In genomic region chr13:52539461-52539860, GRCm38 (mm10) we compare ENCODE assay signal across 19 mouse cellular contexts. TPM values are rescaled to one million over a fixed set of nuclear protein-coding genes. Genes with fewer than 3 reads are reported as not detected.
DNase-seq lines count a peak whose midpoint lies in the region; ATAC-seq and TF ChIP-seq lines count a peak whose summit lies in the region.
"Had no signal": no experiment of that assay in that cellular context is flagged by ENCODE, and none has a peak within 500 bp of the region (broad histone marks: within the 10 kb centered on the region; RNA-seq: fewer than 3 reads in every experiment).

No protein-coding gene starts in this region.

- no peak overlapping the region for H3K4me2 ChIP-seq in midbrain, embryonic 16.5 days (ENCODE audit: low read length)
- H3K4me2 ChIP-seq: heart, embryonic 12.5 days; hindbrain, embryonic 14.5 days had no signal

- TF ChIP-seq CTCF in bone marrow, adult 2 months (IDR thresholded peaks at IDR 0.05; ENCODE audit: control insufficient read depth, insufficient read depth, low read length): no peak

- TF ChIP-seq POLR2A in bone marrow, adult 2 months (IDR thresholded peaks at IDR 0.05; ENCODE audit: borderline replicate concordance, control insufficient read depth, low read depth, low read length): no peak

- H3K27me3 ChIP-seq in midbrain, embryonic 16.5 days (ENCODE audit: control insufficient read depth, insufficient read depth, low read depth, low read length): no peaks in the 10 kb centered on the region
- H3K27me3 ChIP-seq: heart, embryonic 12.5 days had no signal

- H3K27ac ChIP-seq in bone marrow, adult 2 months (ENCODE audit: control insufficient read depth, insufficient read depth, low read depth, low read length, poor library complexity): peak overlapping the region; percentile 64; the same call in 1 of the 2 replicates
- H3K27ac ChIP-seq in midbrain, embryonic 16.5 days (ENCODE audit: low read length): no peak overlapping the region
- H3K27ac ChIP-seq: embryonic facial prominence, embryonic 10.5 days; forebrain, embryonic 10.5 days; hindbrain, embryonic 10.5 days; hindbrain, embryonic 14.5 days had no signal

- peaks cover 18% of the 10 kb centered on the region for H3K4me1 ChIP-seq in bone marrow, adult 2 months (ENCODE audit: control insufficient read depth, insufficient read depth, low read length)
- 0 out of 2 replicates have a peak, but pooled peaks cover 6% of the 10 kb centered on the region for H3K4me1 ChIP-seq in midbrain, embryonic 16.5 days (ENCODE audit: control insufficient read depth, insufficient read depth, low read length)
- H3K4me1 ChIP-seq: embryonic facial prominence, embryonic 10.5 days; forebrain, embryonic 10.5 days had no signal

- no peaks in the 10 kb centered on the region for H3K9me3 ChIP-seq in midbrain, embryonic 16.5 days (replicated peaks; ENCODE audit: control insufficient read depth, low read length, poor library complexity, severe bottlenecking)
- H3K9me3 ChIP-seq: embryonic facial prominence, embryonic 10.5 days; forebrain, embryonic 10.5 days; heart, embryonic 12.5 days; hindbrain, embryonic 10.5 days had no signal

- 60% methylated on average over 6 of the region's 6 CpGs for WGBS in bone marrow, adult 2 months
- 84% methylated on average over 6 of the region's 6 CpGs for WGBS in midbrain, embryonic 16.5 days

- H3K9ac ChIP-seq in midbrain, embryonic 16.5 days (ENCODE audit: low read depth, low read length): no peak overlapping the region
- H3K9ac ChIP-seq: heart, embryonic 12.5 days; hindbrain, embryonic 14.5 days had no signal

- H3K36me3 ChIP-seq in midbrain, embryonic 16.5 days (ENCODE audit: control insufficient read depth, insufficient read depth, low read length): no peaks in the 10 kb centered on the region
- H3K36me3 ChIP-seq: embryonic facial prominence, embryonic 10.5 days; forebrain, embryonic 10.5 days; G1E; heart, embryonic 12.5 days; hindbrain, embryonic 10.5 days had no signal

- no peak for ATAC-seq in midbrain, embryonic 16.5 days
- ATAC-seq: forebrain, embryonic 14.5 days had no signal

- DNase-seq in heart, adult 11 months: peak; percentile 66
- no peak for DNase-seq in heart, adult 18-20 months
- peak; percentile 35 for DNase-seq in right cerebral cortex, adult 18-20 months
- DNase-seq in right cerebral cortex, postnatal 25 days: no peak
- DNase-seq: adrenal gland, adult 8-10 months; adrenal gland, postnatal 36 days; cerebellum, adult 11-12 months; cerebellum, adult 9-11 months; gastrocnemius, postnatal 10 days had no signal

- H3K4me3 ChIP-seq in bone marrow, adult 2 months (replicated peaks; ENCODE audit: control insufficient read depth, low read depth, low read length): no peak overlapping the region
- H3K4me3 ChIP-seq in midbrain, embryonic 16.5 days (ENCODE audit: low read depth, low read length): no peak overlapping the region
- H3K4me3 ChIP-seq: embryonic facial prominence, embryonic 10.5 days; erythroblast, embryonic 14.5 days; forebrain, embryonic 10.5 days; heart, embryonic 12.5 days; hindbrain, embryonic 10.5 days had no signal

RNA-seq across cellular contexts. Expression of gene Diras2, which starts 8.4 kb away (rescaled TPM):
- under 1 TPM; 0.25 to 0.39 TPM for total RNA-seq in heart, adult 18-20 months (2021)
- 3.1 and 5.9 TPM in 2 replicates for polyA plus RNA-seq in bone marrow, adult 2 months (2011; ENCODE audit: insufficient read depth, insufficient read length, low replicate concordance, missing spikeins)
- 6.6 and 7.6 TPM in 2 replicates for polyA plus RNA-seq in midbrain, embryonic 16.5 days (2015; fragmentation: Nextera tagmentation; extraction: Ambion mirVana)
- polyA plus RNA-seq: erythroblast, embryonic 14.5 days; G1E had no signal

RNA-seq across cellular contexts. Expression of gene Syk, which starts 43.5 kb away (rescaled TPM):
- 10 to 100 TPM; 16.1 to 21.1 TPM for total RNA-seq in heart, adult 18-20 months (2021)
- polyA plus RNA-seq in bone marrow, adult 2 months (2011; ENCODE audit: insufficient read depth, insufficient read length, low replicate concordance, missing spikeins): 52.8 and 120 TPM in 2 replicates
- 1.1 and 1.2 TPM in 2 replicates for polyA plus RNA-seq in midbrain, embryonic 16.5 days (2015; fragmentation: Nextera tagmentation; extraction: Ambion mirVana)
- polyA plus RNA-seq: G1E had no signal

Comparison
In these comparisons a context has a peak if more than half of its experiments do, and no peak if none do; other contexts are left out.
1. DNase-seq: peak in heart, adult 11 months (single experiment) and right cerebral cortex, adult 18-20 months (single experiment); none in heart, adult 18-20 months (0 of 2) and right cerebral cortex, postnatal 25 days (single experiment).
2. RNA of gene Syk, which starts 43.5 kb away (polyA plus RNA-seq): 52.8 to 120 TPM in bone marrow, adult 2 months; 1.1 to 1.2 TPM in midbrain, embryonic 16.5 days; every median in the first group is over 10 times any median in the second.